Mouse (Mus musculus): ENCODE results near the gene Nccrp1.

Gene Nccrp1

DNA sequence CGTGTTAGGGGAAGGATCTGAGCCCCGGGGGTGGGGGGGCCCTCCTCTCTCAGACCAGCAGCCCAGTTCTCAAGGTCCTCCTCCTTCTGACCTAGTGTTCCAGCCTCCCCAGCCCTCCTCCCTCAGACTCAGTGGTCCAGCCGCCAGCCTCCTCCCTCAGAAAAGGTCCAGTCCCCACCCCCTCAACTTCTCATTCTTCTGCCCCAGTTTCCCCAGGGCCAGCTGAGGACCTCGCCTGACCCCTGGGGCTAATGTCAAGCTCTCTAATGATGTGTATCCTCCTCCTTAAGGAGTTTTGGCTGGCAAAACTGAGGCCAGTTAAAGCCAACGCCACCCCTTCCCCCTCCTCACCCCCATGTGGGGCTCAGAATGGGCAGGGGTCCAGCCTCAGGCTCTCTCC is at the start of gene Nccrp1:
Gene Nccrp1 (minus strand): TSS at position 101 of the 400 bp plus-strand sequence.
- DNase-seq (ENCODE audit: low read depth): no peak

DNA sequence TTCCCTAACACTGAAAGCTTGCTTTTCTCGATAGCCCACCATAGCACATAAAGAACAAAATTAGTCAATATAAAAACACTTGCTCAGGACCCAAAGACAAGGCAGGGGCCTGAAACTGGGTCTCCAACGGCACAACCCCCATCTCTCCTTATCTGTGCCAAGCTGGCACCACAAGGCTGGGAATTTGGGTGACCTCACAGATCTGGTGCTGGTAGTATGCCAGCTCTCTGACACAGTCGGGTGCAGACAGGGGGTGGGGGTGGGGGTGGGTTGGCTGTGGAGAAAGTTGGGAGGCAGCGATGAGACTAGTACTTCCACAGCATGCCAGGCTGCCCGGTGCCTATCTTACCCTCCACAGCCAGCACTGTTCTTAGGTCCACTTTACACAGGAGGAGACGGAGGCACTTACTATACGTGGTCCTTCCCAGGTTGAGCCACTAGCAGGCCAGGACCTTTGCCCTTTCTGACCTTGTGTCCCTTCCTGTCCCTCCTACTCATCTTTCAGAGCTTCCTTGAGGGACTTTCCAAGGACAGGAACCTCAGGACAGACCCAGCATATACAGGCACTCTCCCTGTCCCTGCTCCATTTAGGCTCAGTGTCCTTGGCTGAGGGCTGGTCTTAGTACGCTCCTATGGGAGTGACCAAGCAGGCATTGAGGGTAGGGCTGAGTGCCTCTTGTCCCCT is 48.8 kb upstream of the Nccrp1 start:
- no peak for DNase-seq (ENCODE audit: low read depth)

DNA sequence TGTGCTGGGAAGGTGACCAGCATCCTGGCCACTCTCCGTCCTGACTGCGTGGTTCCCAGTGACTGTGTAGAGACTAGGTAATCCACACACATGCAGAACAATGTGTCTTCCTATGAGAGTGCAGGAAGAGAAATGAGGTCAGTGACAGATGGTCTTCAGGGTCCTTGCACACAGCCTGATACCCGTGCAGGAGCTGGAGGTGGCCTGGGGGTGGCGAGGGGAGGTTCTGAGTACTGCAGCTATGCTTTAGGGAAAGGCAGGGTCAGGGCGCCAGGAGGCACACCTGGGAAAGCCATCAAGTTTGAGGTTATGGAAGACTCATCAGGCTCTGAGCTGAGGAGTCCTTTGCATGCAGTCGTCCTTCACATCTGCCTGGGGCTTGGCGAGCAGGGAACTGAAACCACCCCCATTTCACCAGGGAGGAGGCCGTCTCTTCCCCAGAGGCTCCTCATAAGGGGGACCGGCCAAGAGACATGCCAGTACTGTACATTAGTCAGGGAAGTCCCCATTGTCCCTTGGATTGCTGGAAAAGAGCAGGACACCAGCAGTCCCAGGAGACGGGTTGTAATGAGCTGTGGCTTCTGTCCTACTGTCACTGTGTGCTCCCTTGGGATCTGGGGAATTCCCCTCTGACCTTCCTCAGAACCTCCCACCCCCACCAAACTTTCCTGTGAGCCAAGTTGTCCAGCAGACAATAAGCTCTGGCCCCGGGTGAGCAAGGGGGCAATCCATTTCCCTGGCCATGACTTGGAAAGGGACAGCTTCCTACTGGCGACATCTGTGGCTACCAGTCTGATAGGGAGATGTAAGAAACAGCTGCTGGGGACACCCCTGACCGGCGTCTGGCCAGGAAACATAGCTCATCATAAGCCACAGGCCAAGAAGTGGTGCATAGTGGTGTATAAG is 46.4 kb upstream of the Nccrp1 start:
- DNase-seq (ENCODE audit: low read depth): no peak

GRCm38 (mm10) chr7:28591862-28592261 is 44.8 kb upstream of the Nccrp1 start:
- no peak for DNase-seq (ENCODE audit: low read depth)

- no peak for DNase-seq (ENCODE audit: low read depth)
These were observed 40.6 kb upstream of the Nccrp1 start for GRCm38 (mm10) chr7:28587644-28588043.

- DNase-seq (ENCODE audit: low read depth): no peak
These were observed 39.8 kb upstream of the Nccrp1 start for GRCm38 (mm10) chr7:28586663-28587411.

DNA sequence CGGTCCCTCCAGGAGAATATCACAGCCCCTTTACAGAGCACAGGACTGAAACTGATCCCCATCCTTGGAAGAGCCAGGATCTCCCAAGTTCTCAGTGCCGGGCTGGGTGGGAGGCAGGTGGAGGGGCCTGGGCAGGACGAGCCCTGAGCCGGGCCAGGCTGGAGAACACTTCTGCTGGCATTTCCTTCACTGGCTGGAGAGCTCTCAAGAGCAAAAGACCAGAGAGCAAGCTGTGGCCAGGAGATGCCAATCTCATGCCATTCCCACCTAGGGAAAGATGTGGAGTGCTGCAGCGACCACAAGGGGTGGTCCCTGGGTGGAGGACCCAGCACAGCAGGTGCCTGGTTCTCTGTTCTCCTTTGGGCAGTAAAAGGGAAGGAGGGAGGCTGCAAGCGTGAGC is 37.9 kb upstream of the Nccrp1 start:
- DNase-seq (ENCODE audit: low read depth): no peak

DNA sequence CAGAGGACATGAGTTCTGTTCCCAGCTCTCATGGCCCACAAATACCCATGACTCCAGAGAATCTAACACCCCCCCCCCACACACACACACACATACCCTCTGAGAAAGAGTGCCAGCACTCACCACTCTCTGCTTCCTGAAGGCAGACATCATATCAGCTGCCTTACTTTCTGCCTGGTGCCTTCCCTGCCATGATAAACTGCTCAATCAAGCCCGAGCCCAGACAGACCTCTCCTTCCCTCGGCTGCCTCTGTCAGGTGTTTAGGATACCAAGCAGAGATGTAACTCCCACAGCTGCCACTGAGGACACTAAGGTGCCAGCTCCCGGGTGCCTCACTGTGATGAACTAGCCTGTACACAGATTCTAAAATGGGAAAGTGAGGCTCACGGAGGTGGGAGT is 37.4 kb upstream of the Nccrp1 start:
- no peak for DNase-seq (ENCODE audit: low read depth)

DNA sequence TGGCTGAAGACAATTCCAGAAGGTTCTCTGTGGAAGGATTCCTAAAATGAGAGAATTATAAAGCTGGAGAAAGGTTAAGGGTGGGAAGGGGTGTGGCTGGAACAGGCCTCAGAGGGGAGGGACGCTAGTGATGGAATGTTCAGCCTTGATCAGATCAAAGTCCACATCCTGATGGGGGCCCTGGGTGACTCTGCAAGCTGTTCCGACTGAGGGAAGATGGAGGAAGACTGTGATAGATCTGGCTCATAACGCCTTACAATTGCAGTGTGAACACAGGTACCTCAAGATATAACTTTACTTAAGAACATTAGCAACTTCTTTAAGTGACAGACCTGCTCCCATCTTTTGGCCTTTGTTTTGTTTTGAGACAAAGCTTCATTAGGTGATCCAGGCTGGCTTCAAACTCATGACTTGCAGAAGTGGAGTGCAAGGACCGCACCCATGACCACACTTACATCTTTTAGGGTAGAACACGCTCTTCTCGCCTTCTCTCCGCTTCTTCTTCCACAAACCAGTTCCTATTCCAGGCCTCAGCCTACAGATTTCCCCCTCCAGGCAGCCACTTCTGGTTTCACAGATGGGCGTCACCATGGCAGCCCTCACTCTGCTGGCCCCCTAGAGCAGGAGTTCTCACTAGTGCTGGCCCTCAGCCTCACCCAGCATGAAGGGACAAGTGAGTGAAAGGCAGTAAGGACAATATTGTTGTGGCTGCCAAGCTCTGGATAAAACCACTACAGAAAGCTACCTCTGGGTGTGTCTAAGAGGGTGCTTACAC is 36.7 kb upstream of the Nccrp1 start:
- no peak for DNase-seq (ENCODE audit: low read depth)

GRCm38 (mm10) chr7:28582841-28583240 is 35.8 kb upstream of the Nccrp1 start:
- DNase-seq (ENCODE audit: low read depth): no peak

DNA sequence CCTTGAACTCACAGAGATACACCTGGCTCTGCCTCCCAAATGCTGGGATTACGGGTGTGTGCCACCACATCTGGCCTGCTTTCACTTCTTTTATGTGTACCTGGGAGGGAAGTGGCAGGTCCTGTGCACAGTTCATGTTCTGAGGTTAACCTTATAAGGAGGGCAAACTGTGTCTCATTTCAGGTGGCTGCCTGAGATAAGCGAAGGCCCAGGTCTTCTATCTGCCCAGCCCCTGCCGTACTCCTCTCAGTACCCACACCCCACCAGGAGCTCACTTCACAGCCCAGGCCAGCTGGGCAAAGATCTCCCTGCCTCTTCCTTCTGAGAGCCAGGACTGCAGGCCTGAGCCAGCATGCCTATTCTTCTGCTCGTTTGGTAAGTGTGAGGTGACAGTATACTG is 34.7 kb upstream of the Nccrp1 start:
- peak; percentile 72 for DNase-seq (ENCODE audit: low read depth)

DNA sequence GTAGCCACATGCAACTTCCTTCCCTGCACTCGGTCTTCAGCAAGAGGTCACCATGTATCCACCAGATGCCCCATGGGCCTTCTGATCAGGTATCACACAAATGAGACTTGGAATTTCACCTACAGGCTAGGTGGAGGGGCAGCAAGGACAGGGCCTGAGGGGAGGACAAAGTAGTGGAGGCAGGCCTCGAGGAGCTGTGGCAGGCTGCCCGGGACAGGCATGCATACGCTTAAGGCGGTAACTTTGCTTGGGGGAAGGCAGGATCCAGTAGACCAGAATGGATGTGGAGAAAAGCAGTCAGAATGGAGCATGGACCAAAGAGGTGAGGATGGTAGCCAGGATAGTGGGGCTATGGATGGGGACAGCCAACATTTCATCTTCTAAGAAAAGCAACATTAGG is 32.8 kb upstream of the Nccrp1 start:
- DNase-seq (ENCODE audit: low read depth): no peak

GRCm38 (mm10) chr7:28578543-28579053 is 31.5 kb upstream of the Nccrp1 start:
- DNase-seq (ENCODE audit: low read depth): no peak

GRCm38 (mm10) chr7:28577826-28578542 is 30.9 kb upstream of the Nccrp1 start:
- no peak for DNase-seq (ENCODE audit: low read depth)

- no peak for DNase-seq (ENCODE audit: low read depth)
These were observed 29.3 kb upstream of the Nccrp1 start for GRCm38 (mm10) chr7:28576271-28576914.

GRCm38 (mm10) chr7:28575597-28575996 is 28.5 kb upstream of the Nccrp1 start:
- no peak for DNase-seq (ENCODE audit: low read depth)

DNA sequence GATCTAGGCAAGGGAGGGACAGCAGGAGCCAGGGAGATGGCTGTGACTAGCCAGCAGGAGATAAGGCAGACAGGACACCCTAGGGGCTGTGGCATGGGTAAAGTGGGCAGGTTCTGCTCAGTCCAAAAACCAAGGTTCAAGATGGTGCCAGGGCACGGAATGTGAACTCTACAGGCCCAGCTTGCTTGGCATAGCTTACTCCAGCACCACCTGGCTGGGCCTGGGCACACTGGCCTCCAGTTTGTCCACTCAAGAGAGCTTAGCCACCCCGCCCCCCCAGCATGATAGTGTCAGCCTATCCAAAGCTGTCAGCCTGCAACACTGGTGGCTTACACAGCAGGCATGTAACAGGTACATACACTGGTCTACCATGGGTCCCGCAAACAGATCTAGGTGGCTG is 26.2 kb upstream of the Nccrp1 start:
- no peak for DNase-seq (ENCODE audit: low read depth)

DNA sequence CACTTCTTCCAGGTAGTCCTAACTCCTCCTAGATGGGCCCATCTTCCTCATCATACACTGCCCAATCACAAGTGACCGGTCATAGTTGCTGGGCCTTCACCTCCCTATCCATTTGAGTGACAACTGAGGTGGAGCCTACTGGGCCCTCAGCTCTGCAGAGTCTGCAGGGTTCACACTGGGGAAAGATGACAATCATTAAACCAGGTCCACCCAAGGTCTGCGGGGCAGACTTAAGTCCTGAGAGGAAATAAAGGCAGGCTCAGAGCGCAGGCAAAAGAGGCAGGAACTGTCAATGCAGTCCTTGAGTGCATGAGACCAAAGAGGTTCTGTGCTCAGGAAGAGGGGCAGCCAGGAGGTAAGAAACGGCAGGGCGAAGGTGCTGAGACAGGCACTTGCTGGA is 25.6 kb upstream of the Nccrp1 start:
- DNase-seq (ENCODE audit: low read depth): no peak

DNA sequence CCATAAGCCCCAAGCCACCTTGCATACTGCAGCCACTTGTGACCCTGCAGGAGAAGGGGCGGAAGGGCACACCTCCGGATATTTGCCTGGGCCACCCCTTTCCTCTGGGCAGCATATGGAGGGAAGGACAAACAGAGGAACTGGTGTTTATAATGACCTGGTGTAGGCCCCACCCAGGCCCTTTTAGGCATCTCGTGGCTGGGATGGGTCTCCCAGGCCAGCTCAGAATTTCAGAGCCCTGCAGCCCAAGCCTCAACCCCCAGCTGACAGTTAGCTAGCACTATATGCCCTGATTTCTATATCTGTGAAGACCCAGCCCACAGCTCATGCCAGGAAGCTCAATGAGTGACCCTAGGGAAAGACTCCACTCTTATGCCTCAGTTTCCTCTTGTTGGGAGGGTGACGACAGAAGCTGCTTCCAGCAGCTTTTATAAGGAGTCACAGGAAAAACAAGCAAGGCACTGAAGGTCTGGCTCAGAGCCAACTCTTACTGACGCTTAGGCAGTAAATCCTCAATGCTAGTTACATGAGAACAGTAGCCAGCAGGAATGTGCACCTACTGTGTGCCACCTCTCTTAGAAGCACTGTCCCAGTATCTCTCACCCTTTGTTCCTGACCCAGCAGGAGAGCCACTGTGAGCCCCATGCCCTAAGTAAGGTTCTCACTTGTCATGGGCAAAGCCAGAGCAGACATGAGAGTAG is 24.1 kb upstream of the Nccrp1 start:
- DNase-seq (ENCODE audit: low read depth): no peak

Measured in c-Kit-positive CD71-positive TER-119-negative erythroid progenitor cells, embryonic 14.5 days (primary cell).